Mouse (Mus musculus): ENCODE measurements around the gene Slc7a8. TPM values are rescaled to one million over a fixed set of nuclear protein-coding genes. Genes with fewer than 3 reads are reported as not detected.

Slc7a8 gene
- polyA plus RNA-seq, 1 experiment from 2014 or later = 2.7 TPM

- H3K9ac ChIP-seq = no peak overlapping the region
- peak; percentile 92 for TF ChIP-seq CTCF (IDR thresholded peaks at IDR 0.05; ENCODE audit: low read depth)
- DNase-seq = peak; percentile 86
Measured at GRCm38 (mm10) chr14:54701298-54701697, 80.4 kb downstream of the Slc7a8 start.

GRCm38 (mm10) chr14:54699586-54699985 lies 82.2 kb downstream of the Slc7a8 start:
- H3K4me3 ChIP-seq (ENCODE audit: low read depth, low read length) = no peak overlapping the region
- no peak for TF ChIP-seq CTCF (IDR thresholded peaks at IDR 0.05; ENCODE audit: low read depth)
- no peak overlapping the region for H3K4me2 ChIP-seq
- ATAC-seq (ENCODE audit: insufficient read depth) = no peak
- no peaks in the 10 kb centered on the region for H3K27me3 ChIP-seq (ENCODE audit: insufficient read depth, low read length)
- no peaks in the 10 kb centered on the region for H3K4me1 ChIP-seq (ENCODE audit: insufficient read depth)
- no peaks in the 10 kb centered on the region for H3K9me3 ChIP-seq (ENCODE audit: low read depth, low read length)
- 38% methylated on average over 3 of the region's 3 CpGs for WGBS
- DNase-seq = no peak
- H3K36me3 ChIP-seq (ENCODE audit: insufficient read depth) = no peaks in the 10 kb centered on the region
- H3K9ac ChIP-seq = no peak overlapping the region
- H3K27ac ChIP-seq (ENCODE audit: low read depth) = no peak overlapping the region

More at GRCm38 (mm10) chr14:54701298-54701697, 80.4 kb downstream of the Slc7a8 start:
- 4% methylated on average over 6 of the region's 6 CpGs for WGBS
- Histone ChIP-seq H3K27ac (ENCODE audit: low read depth) (no peak overlapping the region), H3K4me3 (ENCODE audit: low read depth, low read length) (no peak overlapping the region), H3K4me1 (ENCODE audit: insufficient read depth) (no peaks in the 10 kb centered on the region), H3K4me2 (no peak overlapping the region), H3K9me3 (ENCODE audit: low read depth, low read length) (no peaks in the 10 kb centered on the region), H3K36me3 (ENCODE audit: insufficient read depth) (no peaks in the 10 kb centered on the region), H3K27me3 (ENCODE audit: insufficient read depth, low read length) (no peaks in the 10 kb centered on the region)
- ATAC-seq (ENCODE audit: insufficient read depth) = peak; percentile 47; the same call in 1 of the 2 replicates

- H3K4me3 ChIP-seq (ENCODE audit: low read depth, low read length) = no peak within 1 kb of the TSS
- no peaks in the 10 kb centered on the region for H3K4me1 ChIP-seq (ENCODE audit: insufficient read depth)
- WGBS = 56% methylated on average over 4 of the region's 4 CpGs
- no peak for DNase-seq
- no peak within 1 kb of the TSS for H3K27ac ChIP-seq (ENCODE audit: low read depth)
- H3K27me3 ChIP-seq (ENCODE audit: insufficient read depth, low read length) = no peaks in the 10 kb centered on the region
- 0 out of 2 replicates have a peak, but pooled peaks cover 3% of the 10 kb centered on the region for H3K36me3 ChIP-seq (ENCODE audit: insufficient read depth)
- ATAC-seq (ENCODE audit: insufficient read depth) = no peak
- no peak within 1 kb of the TSS for H3K4me2 ChIP-seq
- no peak within 1 kb of the TSS for H3K9ac ChIP-seq
- H3K9me3 ChIP-seq (ENCODE audit: low read depth, low read length) = no peaks in the 10 kb centered on the region
- no peak for TF ChIP-seq CTCF (IDR thresholded peaks at IDR 0.05; ENCODE audit: low read depth)
Measured at GRCm38 (mm10) chr14:54698733-54699132, 83.0 kb downstream of the Slc7a8 start, which contains the start of gene Gm29776. Gene Gm29776 (minus strand): TSS chr14:54698833.

DNA sequence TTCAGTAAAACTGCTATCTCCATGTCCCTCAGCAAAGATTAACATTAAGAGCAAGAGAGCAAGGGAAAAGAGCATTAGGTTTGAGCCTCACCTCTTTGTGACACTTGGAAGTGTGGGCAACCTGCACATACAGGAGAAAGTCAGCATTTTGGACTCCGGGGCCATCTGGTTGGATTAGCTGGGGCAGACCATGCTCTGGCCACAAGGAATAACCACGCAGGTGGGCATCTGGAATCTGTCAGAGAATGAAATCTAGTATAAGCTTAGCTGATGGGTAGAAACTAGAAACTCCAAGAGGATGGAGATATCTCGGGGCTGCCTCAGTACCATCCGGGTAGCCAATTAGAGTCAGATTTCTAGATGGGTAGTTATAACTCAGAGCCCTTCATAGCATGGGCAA lies 85.0 kb downstream of the Slc7a8 start:
- 83% methylated on average over 4 of the region's 4 CpGs for WGBS
- ATAC-seq (ENCODE audit: insufficient read depth) = no peak

DNA sequence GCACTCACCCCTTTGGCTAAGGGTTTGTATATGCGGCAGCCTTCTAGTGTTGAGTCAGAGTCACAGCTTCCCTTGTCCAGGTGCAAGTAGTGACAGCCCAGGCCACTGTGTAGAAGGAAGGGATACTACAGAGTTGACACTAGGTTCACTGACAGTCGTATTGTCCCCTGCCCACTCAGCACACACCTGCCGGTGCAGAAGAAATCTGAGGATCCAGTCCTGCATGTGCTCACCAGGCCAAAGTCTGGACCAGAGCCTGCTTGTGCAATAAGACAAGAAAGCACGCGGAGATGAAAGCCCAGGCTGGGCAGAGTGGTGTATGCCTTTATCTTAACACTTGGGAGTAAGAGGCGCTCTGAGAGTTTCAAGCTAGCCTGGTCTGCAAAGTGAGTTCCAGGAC lies 86.7 kb downstream of the Slc7a8 start:
- Histone ChIP-seq H3K36me3 (ENCODE audit: insufficient read depth) (peaks cover 24% of the 10 kb centered on the region), H3K27ac (ENCODE audit: low read depth) (no peak overlapping the region), H3K4me2 (no peak overlapping the region), H3K4me3 (ENCODE audit: low read depth, low read length) (no peak overlapping the region), H3K9me3 (ENCODE audit: low read depth, low read length) (no peaks in the 10 kb centered on the region), H3K4me1 (ENCODE audit: insufficient read depth) (no peaks in the 10 kb centered on the region), H3K9ac (no peak overlapping the region), H3K27me3 (ENCODE audit: insufficient read depth, low read length) (no peaks in the 10 kb centered on the region)
- ATAC-seq (ENCODE audit: insufficient read depth) = no peak
- TF ChIP-seq CTCF (IDR thresholded peaks at IDR 0.05; ENCODE audit: low read depth) = no peak
- 59% methylated on average over 6 of the region's 6 CpGs for WGBS
- DNase-seq = no peak

More for the DNA sequence above, 85.0 kb downstream of the Slc7a8 start:
- no peak overlapping the region for H3K4me3 ChIP-seq (ENCODE audit: low read depth, low read length)
- H3K27me3 ChIP-seq (ENCODE audit: insufficient read depth, low read length) = no peaks in the 10 kb centered on the region
- peaks cover 13% of the 10 kb centered on the region for H3K36me3 ChIP-seq (ENCODE audit: insufficient read depth)
- H3K4me2 ChIP-seq = no peak overlapping the region
- no peak for DNase-seq
- TF ChIP-seq CTCF (IDR thresholded peaks at IDR 0.05; ENCODE audit: low read depth) = no peak
- no peaks in the 10 kb centered on the region for H3K9me3 ChIP-seq (ENCODE audit: low read depth, low read length)
- no peak overlapping the region for H3K27ac ChIP-seq (ENCODE audit: low read depth)
- no peak overlapping the region for H3K9ac ChIP-seq
- no peaks in the 10 kb centered on the region for H3K4me1 ChIP-seq (ENCODE audit: insufficient read depth)

DNA sequence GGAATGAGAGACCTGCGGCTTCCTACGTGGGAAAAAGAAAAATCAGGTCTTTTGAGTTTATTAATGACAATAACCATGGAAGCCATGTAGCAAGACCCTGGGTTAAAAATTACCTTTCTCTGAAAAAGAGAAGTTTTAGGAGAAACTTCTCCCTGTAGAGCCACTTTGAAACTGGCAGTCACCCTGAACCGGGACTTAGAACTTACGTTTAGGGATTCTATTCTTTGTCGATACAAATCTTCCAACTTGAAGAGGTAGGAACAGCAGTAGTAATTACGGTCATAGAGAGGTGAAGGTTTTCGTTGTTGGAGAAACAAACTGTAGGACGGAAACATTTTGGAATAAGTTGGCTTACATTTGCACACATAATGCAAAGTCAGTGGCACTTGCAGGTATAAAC lies 94.5 kb downstream of the Slc7a8 start:
- ATAC-seq (ENCODE audit: insufficient read depth) = no peak
- H3K4me1 ChIP-seq (ENCODE audit: insufficient read depth) = no peaks in the 10 kb centered on the region
- H3K27me3 ChIP-seq (ENCODE audit: insufficient read depth, low read length) = no peaks in the 10 kb centered on the region
- H3K4me3 ChIP-seq (ENCODE audit: low read depth, low read length) = peak overlapping the region; percentile 85
- peaks cover 41% of the 10 kb centered on the region for H3K36me3 ChIP-seq (ENCODE audit: insufficient read depth)
- peak overlapping the region; percentile 78 for H3K4me2 ChIP-seq
- H3K27ac ChIP-seq (ENCODE audit: low read depth) = peak overlapping the region; percentile 51; the same call in 1 of the 2 replicates
- no peak for TF ChIP-seq CTCF (IDR thresholded peaks at IDR 0.05; ENCODE audit: low read depth)
- no peaks in the 10 kb centered on the region for H3K9me3 ChIP-seq (ENCODE audit: low read depth, low read length)
- peak; percentile 34 for DNase-seq
- H3K9ac ChIP-seq = peak overlapping the region; percentile 93
- WGBS = 3% methylated on average over 8 of the region's 8 CpGs

DNA sequence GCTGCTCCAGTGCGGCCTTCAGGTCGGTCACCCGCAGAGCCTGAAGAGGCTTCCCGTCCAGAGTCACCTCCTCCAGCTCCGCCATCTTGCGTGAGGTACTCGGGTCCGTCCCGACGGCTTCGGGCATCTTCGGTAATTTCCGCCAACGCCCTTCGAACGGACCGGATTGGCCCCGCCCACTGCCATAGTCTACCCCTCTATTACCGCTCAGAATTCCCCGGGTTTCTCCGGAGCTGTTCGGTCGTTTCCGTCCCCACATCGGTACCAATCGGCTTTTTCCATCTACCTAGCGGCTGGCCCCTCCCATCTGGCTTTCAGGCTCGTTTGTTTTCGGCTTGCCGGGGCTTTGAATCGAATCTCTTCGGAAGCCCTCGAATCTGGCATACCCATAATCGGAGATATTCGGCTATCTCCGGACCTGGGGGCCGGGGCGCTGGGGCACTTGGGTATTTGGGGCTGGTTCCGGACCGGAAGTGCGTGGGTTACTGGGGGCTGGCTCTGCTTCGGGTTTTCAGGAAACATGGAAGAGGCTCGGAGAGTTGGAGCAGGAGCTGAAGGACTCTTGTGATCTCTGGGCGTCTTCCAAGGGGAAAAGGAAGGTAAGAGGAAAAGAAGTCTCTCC lies 95.1 kb downstream of the Slc7a8 start, which contains the start of gene Acin1:
TSS of gene Acin1 (minus strand) at position 410 of the 622 bp plus-strand sequence.
- DNase-seq (peak; percentile 100), ATAC-seq (ENCODE audit: insufficient read depth) (peak; percentile 97)
- no peaks in the 10 kb centered on the region for H3K27me3 ChIP-seq (ENCODE audit: insufficient read depth, low read length)
- WGBS = under 1% methylated on average over 44 of the region's 44 CpGs
- peak within 1 kb of the TSS; percentile 85 for H3K4me3 ChIP-seq (ENCODE audit: low read depth, low read length)
- no peaks in the 10 kb centered on the region for H3K9me3 ChIP-seq (ENCODE audit: low read depth, low read length)
- H3K27ac ChIP-seq (ENCODE audit: low read depth) = peak within 1 kb of the TSS; percentile 96
- H3K9ac ChIP-seq = peak within 1 kb of the TSS; percentile 93
- H3K4me2 ChIP-seq = peak within 1 kb of the TSS; percentile 78
- H3K4me1 ChIP-seq (ENCODE audit: insufficient read depth) = no peaks in the 10 kb centered on the region
- TF ChIP-seq CTCF (IDR thresholded peaks at IDR 0.05; ENCODE audit: low read depth) = no peak
- H3K36me3 ChIP-seq (ENCODE audit: insufficient read depth) = peaks cover 44% of the 10 kb centered on the region
